Mouse (Mus musculus) frontal cortex, postnatal 36 days (tissue): ENCODE measurements around the gene Ssc4d.

Experiments used
- DNase-seq, 2 experiments: peaks; one replicate each; pipeline ENCODE4 v3.0.0; 2022; ENCODE audit warnings: low spot score in 2 of 2

The Ssc4d gene

DNA sequence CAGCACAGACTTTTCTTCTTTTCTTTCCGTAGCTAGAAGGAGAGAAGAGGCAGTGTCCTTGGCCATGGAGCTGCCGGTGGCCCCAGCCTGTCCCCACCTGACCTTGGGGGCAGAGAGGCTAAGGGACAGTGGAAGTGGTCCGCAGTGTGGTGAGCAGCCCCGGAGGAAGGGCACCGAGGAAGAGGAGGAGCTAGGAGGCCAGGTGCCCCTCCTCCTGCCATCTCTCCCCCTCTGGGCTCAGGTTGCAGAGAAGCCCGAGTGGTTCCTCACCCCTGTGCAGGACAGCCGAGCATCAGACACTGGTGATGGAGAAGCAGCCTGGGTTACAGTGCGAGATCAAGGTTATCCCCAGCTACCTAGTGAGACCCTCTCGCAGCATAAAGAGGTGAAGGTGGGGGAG lies at the start of gene Ssc4d:
Gene Ssc4d (minus strand): TSS at position 167 of the 400 bp plus-strand sequence.
- no peak for DNase-seq

DNA sequence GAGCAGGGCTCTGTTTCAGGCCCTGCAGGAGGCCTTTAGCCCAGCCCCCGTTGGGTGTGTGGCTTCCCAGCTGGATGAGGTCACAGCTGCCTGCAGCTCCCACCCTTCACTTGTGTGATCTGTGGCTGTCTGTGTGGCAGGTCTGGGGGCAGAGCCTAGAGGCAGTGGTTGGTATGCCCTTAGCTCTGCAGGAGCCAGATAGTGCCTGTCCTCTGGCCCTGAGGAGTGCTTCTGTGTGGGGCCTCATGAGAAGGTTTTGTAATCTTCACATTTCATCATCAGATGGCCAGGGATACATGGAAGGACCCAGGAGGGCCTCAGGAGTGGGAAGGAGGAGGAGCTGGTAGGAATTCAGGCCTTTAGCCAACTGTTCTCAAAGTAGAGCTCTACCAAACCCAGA lies 45.6 kb upstream of the Ssc4d start:
- no peak for DNase-seq

DNA sequence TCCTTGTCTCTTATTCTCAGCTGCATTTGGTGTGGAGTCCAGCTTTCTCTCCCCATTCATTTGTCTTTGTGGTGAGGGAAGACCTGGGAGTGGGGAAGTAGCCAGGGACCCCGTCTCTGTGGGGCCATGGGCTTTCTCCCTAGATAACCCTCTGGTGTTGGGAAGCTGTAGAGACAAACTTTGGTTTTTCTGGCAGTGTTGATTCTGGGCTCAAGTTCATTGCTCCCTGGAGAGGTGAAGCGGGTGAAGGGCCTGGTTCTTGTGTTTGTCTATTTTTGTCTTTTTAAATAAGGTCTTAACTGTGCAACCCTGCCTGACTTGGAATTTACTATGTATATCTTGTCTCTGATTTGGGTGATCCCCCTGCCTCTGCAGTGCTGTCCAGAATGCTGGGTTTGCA lies 44.4 kb upstream of the Ssc4d start:
- DNase-seq: no peak

DNA sequence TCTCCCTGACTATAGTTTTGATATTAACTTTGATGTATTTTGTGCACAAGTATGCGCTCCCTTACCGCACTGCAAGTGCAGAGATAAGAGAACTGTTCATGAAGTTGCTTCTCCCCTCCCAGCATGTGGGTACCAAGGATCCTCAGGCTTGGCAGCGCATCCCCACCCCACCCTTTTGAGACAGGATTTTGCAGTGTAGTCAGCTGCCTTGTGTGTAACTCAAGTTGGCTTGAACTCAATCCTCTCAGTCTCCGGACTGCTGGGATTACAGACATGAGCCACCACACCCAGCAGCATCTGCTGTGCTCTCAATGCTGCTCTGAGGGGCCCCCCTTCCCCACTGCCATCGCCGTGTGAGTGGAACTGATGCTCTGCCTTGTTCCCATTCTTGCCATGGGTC lies 42.9 kb upstream of the Ssc4d start:
- DNase-seq: no peak

DNA sequence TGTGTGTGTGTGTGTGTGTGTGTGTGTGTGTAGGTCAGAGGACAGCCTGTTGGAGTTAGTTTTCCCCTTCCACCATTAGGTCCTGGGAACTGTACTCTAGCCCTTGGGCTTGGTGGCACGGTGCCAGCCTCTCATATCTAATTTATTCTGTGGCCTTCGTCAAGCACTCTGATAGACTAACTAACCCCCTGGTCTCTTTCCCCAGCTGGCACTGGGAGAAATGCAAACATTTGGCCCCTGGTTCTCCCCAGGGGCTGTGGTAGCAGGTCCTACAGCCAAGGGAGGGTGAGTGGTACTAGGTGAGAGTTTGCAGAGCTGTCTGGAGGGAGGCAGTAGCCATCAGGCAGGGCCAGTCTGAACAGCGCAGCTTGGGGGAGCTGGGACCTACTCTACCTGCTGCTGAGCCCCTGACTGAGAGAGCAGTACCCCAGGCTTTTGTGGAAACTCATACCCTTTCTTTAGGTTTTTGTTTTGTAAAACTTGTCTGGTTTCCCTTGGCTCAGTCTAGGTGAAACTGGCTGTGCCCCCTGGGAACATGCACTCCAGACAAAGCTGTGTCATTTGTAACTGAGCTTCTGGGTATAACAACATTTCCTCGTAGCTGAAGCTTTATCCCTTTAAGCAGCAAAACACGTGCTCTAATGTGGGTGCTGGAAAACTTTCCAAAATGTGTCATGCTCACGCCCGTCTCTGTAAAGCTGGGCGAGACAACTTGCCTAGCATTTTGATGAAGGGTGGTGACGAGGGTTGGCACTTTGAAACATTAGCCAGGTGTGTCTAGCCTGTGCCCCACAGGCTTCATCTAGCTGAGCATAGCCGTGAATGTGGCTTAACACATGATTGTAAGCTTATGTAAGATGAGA lies 41.9 kb upstream of the Ssc4d start:
- no peak for DNase-seq

DNA sequence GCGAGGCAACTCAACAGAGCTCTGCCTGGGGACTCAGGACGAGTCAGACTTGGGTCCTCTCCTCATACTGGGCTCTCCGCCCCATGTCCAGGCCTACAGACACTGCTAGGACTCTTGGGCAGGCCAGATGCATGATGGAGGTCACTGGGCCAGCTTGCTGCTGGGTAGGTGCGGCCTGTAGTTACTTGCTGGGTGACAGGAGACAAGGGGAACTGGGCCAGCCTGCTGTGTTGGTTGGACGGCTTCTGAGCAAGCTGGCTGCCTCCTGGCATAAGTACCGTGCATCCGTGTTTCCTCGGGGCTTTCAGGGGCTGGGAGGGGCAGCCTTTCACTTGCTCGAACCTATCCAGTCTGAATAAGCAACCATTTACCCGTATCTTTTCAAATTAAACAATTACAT lies 41.3 kb upstream of the Ssc4d start:
- DNase-seq: no peak

DNA sequence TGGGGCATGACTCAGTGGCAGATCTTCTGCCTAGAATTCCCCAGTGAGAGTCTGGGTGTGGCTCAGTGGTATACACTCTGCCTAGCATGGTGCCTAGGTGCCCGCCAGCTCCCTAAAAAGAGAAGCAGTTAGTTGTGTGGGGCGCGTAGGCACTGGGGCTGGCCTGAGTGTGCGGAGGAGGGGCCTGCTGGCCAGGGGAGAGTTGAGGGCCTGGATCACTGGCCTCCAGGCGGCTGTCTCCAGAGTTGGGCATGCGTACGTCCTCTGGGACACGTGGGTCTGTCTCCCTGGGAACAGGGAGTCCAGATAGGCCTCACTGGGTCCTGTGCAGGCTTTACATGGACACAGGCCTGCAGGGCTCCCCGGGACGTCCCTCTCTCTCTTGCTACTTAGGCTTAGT lies 40.5 kb upstream of the Ssc4d start:
- no peak for DNase-seq

DNA sequence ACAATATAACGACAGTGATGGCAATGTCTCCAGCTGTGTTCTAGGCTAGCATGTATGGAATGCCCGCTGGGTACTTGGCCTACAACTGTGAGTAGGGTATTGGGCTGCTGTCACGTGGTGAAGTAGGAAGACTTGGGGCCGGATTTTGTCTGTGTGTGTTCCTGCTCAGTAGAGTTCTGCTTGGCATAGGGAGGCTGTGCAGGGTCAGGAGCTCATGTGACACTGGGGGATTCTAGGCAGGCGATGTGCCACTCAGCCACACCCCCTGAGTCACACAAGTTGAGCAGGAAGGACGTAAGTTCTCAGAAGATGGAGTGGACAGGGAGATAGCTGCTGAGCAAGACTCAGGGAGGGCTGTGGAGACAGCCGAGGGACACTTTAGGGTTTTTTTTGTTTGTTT lies 33.4 kb upstream of the Ssc4d start:
- DNase-seq: no peak

DNA sequence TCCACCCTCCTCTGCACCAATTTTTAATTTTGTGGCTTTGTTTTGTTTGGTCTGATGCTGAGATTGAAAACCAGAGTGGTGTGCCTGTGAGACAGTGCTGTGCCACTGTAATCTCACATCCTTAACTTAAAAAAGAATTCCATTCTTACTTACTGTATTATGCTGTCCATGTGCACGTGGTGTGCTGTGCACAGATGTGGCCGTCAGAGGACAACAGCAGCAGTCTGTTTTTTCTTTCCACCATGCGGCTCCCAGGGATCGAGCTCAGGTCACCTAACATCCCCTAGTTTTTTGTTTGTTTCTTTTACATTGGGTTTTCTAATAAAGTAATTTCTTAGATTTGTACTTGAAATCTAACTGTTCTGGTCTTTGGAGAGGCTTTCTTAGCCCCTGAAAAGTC lies 30.2 kb upstream of the Ssc4d start:
- DNase-seq: no peak

DNA sequence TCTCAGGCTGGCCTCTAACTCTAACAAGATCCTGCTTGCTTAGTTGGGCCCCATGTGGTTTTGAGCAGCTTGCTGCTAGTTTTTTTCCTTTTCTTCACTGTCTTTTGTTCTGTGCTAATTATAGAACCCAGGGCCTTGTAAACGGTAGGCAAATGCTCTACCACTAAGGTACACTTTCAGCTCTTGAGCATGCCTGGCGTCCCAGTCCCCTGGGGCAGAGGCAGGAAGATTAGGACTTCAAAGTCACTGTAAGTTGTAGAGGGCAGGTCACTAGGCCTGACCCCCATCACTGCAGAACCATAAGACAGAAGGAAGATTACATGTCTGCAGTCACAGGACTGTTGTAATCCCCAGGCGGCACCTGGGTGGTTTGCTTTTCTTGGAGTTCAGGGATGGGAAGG lies 28.4 kb upstream of the Ssc4d start:
- no peak for DNase-seq

DNA sequence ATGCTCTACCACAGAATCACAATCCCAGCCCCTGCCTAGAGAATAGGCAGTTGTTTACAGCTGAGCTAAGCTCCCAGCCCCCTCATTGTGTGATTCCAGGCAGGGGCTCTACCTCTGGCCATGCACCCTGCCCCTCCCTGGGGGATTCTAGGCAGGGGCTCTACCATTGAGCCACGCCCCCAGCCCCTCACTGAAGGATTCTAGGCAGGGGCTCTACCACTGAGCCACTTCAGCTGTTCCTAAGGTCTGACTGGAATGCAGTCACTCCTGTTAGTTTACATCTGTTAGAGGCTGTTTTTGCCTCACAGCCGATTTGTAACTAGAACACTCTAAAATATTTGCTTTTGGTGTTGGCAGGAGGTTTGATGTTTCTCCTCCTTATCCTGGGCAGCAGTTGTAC lies 28.0 kb upstream of the Ssc4d start:
- DNase-seq: no peak

DNA sequence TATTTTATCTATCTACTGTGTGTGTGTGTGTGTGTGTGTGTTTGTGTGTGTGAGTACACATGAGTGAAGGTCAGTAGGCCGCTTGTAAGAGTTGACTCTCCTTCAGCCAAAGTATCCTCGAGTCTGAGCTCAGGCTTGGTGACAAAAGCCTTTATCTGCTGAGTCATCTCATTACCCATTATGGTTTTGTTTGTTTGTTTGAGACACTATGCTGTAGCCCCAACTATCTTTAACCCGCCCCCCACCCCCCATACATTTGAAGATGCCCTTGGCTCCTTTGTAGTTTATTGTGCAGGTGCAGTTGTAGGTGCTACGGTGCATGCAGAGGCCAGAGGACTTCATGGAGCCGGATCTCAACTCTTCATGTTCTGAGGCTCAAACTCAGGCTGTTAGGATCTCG lies 26.9 kb upstream of the Ssc4d start:
- no peak for DNase-seq

DNA sequence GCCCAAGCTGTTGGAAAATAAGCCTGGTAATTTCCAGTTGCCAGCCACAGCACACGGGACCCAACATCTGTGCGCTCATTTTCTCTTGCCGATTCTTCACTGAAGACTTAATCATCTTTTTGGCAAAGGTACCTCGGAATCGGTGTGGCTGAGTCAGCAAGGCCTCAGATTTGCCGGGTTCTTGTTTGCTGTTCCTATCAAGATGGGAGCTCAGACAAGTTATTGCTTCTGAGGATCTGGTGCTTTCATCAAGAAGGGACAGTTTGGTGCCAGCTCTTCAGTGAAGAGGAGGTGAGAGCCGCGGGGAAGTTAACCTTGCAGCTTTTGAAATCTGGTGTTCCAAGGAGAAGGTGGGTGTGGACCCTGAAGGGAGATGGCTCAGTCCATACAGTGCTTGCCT lies 21.8 kb upstream of the Ssc4d start:
- DNase-seq: no peak

DNA sequence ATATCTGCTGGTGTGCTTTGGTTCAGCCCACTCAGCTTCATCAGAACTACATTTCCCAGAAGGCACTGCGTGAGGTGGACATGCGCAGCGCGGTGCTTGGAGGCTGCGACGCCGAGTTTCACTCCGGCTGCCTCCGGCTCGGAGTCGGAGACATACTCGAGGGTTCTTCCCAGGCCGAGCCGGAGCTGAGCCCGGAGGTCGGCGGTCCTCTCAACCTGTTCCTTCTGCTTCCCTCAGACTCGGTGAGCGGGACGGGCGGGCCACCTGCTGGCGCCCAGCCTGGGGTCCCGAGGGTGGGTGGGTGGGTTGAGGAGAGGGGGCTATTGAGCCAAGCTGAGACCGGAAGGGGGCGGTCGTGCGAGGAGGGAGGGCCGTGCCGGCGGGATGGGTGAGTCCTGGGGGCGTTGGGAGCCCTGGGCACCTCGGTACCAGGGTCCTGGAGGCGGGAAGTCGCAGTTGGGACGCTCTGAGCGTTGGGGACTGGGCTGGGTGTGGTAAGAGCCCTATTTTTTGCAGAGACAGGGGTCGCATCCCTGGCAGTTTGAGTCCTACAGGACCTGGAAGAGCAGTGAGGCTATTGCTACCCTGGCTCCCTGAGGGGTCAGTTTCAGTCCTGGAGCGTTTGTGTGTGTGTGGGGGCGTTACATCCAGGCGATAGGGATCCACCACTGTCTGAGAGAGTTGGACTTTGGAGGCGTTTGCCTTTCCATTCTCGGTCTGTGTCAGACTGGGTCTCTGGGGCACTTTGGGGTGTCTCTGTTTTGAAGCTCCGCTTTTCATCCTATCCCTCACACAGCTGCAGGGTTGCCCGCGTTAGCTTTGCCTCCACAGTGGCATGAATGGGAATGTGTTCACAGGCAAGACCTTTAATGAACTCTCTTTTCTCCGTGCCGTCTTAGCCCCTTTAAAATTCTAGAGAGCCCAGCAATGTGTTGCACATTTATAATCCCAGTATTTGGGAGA lies 20.7 kb upstream of the Ssc4d start, which contains the start of gene Dtx2:
Gene Dtx2 (plus strand): TSS at position 76 of the 963 bp plus-strand sequence.
- DNase-seq: peak; percentile 88 to 93

DNA sequence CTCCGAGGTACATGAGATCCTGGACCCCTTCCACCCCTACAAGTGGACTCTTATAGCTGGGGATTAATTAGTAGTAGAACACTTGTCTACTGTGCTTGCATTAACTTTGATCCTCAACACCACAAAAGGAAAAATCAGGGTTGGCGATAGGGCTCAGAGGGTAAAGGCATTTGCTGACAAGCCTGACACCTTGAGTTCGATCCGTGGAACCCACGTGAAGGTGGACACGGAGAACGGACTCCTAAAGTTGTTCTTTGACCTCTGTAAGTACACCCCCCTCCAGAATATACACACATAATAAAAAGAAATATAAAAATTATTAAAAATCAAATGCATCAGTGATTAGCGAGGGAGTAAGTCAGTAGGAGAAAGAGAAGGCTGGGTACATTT lies 20.0 kb upstream of the Ssc4d start:
- no peak for DNase-seq

DNA sequence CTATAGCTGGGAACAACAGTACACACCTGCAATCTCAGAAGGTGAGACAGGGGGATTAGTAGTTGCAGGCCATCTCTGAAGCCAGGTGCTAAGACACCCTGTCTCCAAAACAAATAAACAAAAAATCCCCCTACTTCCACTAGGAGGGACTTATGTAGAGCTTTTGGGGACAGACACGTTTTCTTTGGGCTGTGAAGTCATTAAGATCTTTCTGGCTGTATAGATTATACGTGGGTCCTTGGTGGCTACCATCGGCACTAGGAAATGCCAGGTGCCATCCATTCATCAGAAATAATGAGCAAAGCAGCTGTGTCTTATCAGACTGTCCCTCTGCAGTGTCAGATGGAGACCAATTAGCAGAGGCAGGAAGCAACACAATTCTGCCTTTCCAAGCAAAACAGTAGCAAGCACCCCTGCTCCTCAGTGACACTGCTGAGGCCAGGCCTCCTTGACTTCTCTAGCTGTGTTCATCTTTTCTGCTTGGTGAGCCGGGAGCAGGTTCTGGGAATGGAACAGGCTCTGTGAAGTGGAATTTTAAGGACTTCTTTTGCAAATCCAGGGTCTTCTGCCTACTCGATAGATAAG lies 19.1 kb upstream of the Ssc4d start:
- no peak for DNase-seq

DNA sequence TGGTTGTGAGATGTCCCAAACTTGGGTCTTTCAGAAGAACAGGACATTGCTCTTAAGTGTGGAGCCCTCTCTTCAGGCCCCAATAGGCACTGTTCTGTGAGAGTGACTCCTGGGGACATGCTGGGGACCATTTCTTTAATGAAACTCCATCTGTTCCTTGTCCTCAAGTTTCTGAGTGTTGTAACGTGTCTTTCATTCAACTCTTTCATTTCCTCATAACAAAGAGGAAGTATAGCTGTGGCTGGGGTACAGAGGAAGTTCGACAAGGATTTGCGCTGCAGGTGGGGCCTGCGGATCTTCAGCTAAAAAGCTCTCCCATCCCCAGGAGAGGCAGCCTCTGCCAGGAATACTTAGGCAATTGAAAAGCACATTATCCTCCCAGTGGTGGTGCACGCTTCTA lies 16.3 kb upstream of the Ssc4d start:
- DNase-seq: no peak

DNA sequence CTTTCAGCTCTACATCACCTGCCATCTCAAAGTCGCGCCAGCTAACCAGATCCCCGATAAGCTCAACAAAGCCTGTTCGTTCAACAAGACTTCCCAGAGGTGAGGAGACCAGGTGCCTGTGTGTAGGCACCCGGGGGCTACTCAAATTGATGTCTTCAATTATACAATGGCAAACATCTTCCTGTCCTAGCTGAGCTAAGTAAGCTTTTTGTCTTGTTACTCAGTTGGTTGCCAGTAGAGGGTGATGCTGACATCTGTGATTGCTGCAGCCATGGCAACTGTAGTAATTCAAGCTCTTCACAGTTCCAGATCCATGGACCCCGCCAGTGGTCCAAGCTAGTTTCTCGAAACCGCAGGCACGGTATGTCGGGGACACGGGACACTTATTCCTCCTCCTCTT lies 12.9 kb upstream of the Ssc4d start:
- peak in 1 of 2 experiments; percentile 33 for DNase-seq

DNA sequence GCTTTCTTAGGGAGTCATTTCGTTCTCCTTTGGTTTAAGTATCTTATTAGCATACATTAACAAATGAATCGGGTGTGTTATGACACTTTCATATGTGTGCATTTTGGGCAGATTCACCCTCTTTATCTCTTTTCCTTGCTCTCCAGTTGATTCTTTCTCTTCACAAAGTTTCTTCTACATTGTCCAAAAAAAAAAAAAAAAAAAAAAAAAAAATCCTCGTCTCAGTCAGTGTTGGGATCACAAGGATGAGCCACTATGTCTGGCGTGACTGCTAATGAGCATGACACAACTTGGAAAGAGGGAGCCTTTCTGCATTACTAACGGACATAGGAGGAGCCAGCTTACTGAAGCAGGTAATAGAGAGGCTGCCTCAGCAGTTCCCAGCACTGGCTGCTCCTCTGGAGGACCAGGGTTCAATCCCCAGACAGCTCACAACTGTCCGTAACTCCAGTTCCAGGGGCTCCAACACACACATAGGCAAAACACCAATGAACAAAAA lies 10.3 kb upstream of the Ssc4d start:
- no peak for DNase-seq

DNA sequence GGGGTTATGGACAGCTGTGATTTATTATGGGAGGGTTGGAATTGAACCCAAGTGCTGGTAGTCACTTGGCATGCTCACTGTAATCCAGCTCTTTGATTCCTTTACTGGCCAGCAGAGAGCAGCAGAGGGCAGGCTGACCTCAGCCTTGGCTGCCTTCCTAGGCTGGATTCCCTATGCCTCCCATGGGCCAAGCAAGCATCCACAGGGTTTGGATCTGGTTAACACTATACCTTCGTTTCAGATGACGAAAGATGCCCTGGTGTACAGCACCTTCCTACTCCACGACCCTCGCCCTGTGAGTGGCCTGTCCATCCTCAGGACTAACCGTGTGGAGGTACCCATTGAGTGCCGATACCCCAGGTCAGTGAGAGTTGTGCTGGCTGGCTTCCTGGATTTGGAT lies 8.1 kb upstream of the Ssc4d start:
- peak in 1 of 2 experiments; percentile 41 for DNase-seq

DNA sequence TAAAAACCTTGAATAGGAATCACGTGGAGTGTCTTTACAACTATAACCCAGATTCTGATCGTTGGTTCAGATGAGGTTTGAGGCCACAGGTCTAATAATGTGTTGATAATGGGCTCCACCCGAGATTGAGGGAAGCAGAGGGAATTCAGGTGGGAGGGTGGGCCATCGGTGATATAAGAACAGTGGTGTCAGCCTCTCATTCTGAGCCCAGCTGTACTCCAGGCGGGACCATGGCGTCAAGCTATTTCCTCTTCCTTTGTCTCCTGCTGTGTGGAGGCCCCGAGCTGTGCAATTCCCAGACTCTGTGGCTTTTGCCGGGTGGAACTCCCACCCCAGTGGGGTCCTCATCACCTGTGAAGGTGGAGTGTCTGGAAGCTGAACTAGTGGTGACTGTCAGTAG lies 5.6 kb upstream of the Ssc4d start, which contains the start of gene Zp3:
Gene Zp3 (plus strand): TSS at position 196 of the 400 bp plus-strand sequence.
- no peak for DNase-seq

DNA sequence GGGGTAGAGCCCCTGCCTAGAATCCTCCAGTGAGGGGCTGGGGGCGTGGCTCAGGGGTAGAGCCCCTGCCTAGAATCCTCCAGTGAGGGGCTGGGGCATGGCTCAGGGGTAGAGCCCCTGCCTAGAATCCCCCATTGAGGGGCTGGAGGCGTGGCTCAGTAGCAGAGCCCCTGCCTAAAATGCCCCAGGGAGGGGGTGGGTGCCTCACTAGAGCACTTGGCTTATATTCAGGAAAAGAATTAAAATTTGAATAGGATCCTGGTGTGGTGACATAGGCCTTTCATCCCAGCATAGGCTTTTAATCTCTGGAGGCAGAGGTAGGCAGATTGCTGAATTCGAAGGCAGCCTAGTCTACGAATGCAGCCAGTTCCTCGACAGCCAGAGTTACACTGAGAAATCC lies 5.0 kb upstream of the Ssc4d start:
- DNase-seq: no peak
